Mouse (Mus musculus): ENCODE data around the gene Bet1l. TPM values are rescaled to one million over a fixed set of nuclear protein-coding genes. Genes with fewer than 3 reads are reported as not detected.
A peak's percentile ranks its signal among the peaks of the same experiment; 100 is the strongest.

Gene Bet1l
- polyA plus RNA-seq, 1 experiment from 2014 or later, result 30.7 TPM

DNA sequence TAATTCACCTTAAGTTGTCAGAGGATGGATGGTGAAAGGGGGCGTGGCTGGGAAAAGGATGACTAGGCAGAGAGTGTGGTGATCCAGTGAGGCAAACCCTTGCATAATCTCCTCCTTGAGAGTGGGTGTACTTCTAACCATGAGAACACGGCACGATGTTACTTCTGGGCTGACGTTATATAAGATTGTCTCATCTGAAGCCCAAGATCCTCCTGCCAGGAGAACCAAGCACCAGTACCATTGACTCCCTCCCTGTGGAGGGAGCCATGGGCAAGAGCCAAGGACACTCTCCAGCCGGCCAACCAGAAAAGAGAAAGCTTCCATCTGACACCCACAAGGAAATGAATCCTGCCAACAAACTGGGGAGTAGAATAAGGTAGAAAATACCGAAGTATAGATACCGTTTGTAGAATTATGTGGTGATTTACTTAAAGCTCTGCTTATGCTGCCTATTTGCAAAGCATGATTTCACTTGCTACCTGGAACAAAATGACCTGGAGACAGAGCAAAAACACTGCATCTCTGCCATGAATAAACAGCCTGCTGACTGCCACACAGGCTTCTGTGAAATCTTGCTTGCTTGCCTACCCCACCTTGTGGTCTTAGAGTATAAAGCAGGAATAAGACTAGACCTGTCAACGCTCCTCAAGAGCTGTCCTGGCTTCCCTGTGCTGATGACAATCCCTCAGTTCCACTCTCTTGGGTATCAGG is 29.1 kb downstream of the Bet1l start:
- Histone ChIP-seq H3K4me1 (ENCODE audit: insufficient read depth) (no peaks in the 10 kb centered on the region), H3K4me3 (ENCODE audit: low read depth, low read length) (no peak overlapping the region), H3K4me2 (ENCODE audit: low read depth, low read length) (peak overlapping the region; percentile 36), H3K27me3 (ENCODE audit: insufficient read depth, low read length) (no peaks in the 10 kb centered on the region), H3K36me3 (replicated peaks; ENCODE audit: insufficient read depth, low read length) (no peaks in the 10 kb centered on the region), H3K9me3 (ENCODE audit: low read length) (no peaks in the 10 kb centered on the region), H3K9ac (replicated peaks) (no peak overlapping the region), H3K27ac (ENCODE audit: low read depth) (0 out of 2 replicates have a peak overlapping the region, but pooled peaks have one; percentile 17)
- DNase-seq (peak; percentile 62), ATAC-seq (peak; percentile 87)
- peak; percentile 67 for TF ChIP-seq CTCF (IDR thresholded peaks at IDR 0.05; ENCODE audit: low read depth)
- TF ChIP-seq EP300 (IDR thresholded peaks at IDR 0.05; ENCODE audit: low read depth), result no peak
- 24% methylated on average over 8 of the region's 8 CpGs for WGBS (ENCODE audit: insufficient replicate concordance)

DNA sequence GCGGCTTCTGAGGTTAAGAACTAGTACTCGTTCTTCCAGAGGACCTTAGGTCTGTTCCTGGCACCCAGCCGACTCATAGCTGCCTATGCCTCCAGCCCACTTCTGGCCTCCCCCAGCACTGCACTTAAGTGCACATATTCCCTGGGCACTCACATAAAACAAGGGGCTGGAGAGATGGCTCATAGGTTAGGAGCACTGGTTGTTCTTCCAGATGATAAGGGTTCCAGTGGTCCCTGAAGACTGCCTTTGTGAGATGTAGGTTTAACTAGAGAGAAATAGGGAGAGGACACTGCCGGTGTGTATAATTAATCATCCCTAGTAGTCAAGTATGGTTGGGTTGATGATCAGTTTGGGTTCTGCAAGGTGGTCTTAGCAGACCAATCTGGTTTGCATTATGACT is 34.6 kb downstream of the Bet1l start:
- no peak for TF ChIP-seq CTCF (IDR thresholded peaks at IDR 0.05; ENCODE audit: low read depth)
- TF ChIP-seq EP300 (IDR thresholded peaks at IDR 0.05; ENCODE audit: low read depth), result no peak
- H3K9ac ChIP-seq (replicated peaks), result no peak overlapping the region
- ATAC-seq (no peak), DNase-seq (no peak)
- no peak overlapping the region for H3K4me3 ChIP-seq (ENCODE audit: low read depth, low read length)
- 88% methylated on average over 4 of the region's 4 CpGs for WGBS (ENCODE audit: insufficient replicate concordance)
- H3K36me3 ChIP-seq (replicated peaks; ENCODE audit: insufficient read depth, low read length), result no peaks in the 10 kb centered on the region
- no peaks in the 10 kb centered on the region; the same call in 1 of the 2 replicates for H3K4me1 ChIP-seq (ENCODE audit: insufficient read depth)
- no peaks in the 10 kb centered on the region for H3K9me3 ChIP-seq (ENCODE audit: low read length)
- H3K4me2 ChIP-seq (ENCODE audit: low read depth, low read length), result no peak overlapping the region
- H3K27ac ChIP-seq (ENCODE audit: low read depth), result no peak overlapping the region
- H3K27me3 ChIP-seq (ENCODE audit: insufficient read depth, low read length), result no peaks in the 10 kb centered on the region

DNA sequence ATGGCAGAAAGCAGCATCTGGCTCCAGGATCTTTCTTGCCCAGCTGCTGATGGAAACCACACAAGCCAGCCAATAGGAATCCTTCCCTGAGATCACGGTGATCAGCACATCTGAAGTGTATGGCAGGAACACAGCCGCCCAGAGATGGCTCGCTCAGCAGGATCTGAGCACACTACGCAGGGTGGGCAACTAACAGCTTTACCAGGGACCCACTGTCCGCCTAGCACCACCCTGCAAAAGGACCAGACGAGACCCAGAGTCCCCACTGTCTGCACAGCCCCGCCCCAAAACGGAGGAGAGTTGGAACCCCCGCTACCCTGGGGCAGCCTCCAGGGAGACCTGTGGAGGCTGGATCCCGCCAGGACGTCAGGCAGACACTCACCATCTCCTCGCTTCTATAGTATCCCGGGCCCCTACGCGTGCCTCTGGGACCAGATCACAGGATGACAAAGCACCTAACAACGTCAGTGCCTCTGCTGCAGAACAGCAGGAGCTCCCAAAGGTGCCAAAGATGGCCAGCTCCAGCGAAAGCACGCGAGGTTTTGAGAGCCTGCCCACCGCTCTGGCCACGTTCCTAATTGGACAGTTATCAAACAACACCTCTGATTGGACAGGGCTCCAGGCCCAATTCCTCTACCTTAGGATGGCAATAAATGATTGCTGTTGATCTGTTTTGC is 35.6 kb downstream of the Bet1l start, which contains the start of gene Zfp941:
TSS of gene Zfp941 (minus strand) at position 526 of the 677 bp plus-strand sequence.
- DNase-seq (no peak), ATAC-seq (peak; percentile 91)
- Histone ChIP-seq H3K4me1 (ENCODE audit: insufficient read depth) (no peaks in the 10 kb centered on the region; the same call in 1 of the 2 replicates), H3K36me3 (replicated peaks; ENCODE audit: insufficient read depth, low read length) (no peaks in the 10 kb centered on the region), H3K9ac (replicated peaks) (peak within 1 kb of the TSS; percentile 41), H3K4me3 (ENCODE audit: low read depth, low read length) (peak within 1 kb of the TSS; percentile 47), H3K27me3 (ENCODE audit: insufficient read depth, low read length) (no peaks in the 10 kb centered on the region), H3K27ac (ENCODE audit: low read depth) (no peak within 1 kb of the TSS), H3K4me2 (ENCODE audit: low read depth, low read length) (peak within 1 kb of the TSS; percentile 76), H3K9me3 (ENCODE audit: low read length) (no peaks in the 10 kb centered on the region)
- TF ChIP-seq EP300 (IDR thresholded peaks at IDR 0.05; ENCODE audit: low read depth) (no peak), CTCF (IDR thresholded peaks at IDR 0.05; ENCODE audit: low read depth) (no peak)
- WGBS (ENCODE audit: insufficient replicate concordance), result 5% methylated on average over 21 of the region's 21 CpGs

DNA sequence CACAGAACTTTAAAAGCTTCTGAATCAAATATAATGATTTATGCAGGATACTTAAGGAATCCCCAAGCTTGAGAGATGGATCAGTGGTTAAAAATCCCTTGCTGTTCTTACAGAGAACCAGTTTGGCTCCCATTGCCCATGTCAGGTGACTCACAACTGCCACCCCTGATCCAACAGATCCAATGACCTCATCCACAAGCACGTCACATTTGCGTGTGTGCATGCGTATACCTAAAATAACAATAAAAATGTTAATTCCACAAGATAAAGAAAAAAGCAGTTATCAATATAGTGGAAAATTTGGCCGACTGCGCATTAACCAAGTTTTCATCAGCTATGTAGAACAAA is 36.1 kb downstream of the Bet1l start:
- no peak for ATAC-seq
- TF ChIP-seq EP300 (IDR thresholded peaks at IDR 0.05; ENCODE audit: low read depth) (no peak), CTCF (IDR thresholded peaks at IDR 0.05; ENCODE audit: low read depth) (no peak)
- Histone ChIP-seq H3K27me3 (ENCODE audit: insufficient read depth, low read length) (no peaks in the 10 kb centered on the region), H3K4me3 (ENCODE audit: low read depth, low read length) (no peak overlapping the region), H3K9me3 (ENCODE audit: low read length) (no peaks in the 10 kb centered on the region), H3K9ac (replicated peaks) (no peak overlapping the region), H3K27ac (ENCODE audit: low read depth) (no peak overlapping the region), H3K4me2 (ENCODE audit: low read depth, low read length) (peak overlapping the region; percentile 76), H3K36me3 (replicated peaks; ENCODE audit: insufficient read depth, low read length) (no peaks in the 10 kb centered on the region), H3K4me1 (ENCODE audit: insufficient read depth) (no peaks in the 10 kb centered on the region; the same call in 1 of the 2 replicates)
- WGBS (ENCODE audit: insufficient replicate concordance), result 60% methylated on average over 5 of the region's 5 CpGs
- no peak for DNase-seq

DNA sequence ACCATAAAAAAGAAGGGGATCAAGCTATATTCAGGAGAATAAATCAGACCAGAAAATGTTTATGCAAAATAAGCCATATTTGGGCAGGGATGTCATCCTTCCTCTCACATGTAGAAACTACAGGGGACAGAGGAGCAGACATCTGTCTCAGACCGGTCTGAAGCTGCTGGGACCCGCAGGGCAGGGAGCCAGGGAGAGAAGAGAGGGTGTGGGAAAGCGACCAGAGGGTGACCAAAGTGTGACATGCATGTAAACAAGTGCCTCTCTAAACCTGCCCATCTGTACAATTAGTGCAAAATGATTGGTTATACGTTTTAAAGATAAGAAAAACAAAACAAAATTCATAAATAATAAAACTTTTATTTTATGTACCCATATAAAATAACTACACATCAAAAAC is 37.2 kb downstream of the Bet1l start:
- Histone ChIP-seq H3K9me3 (ENCODE audit: low read length) (no peaks in the 10 kb centered on the region), H3K36me3 (replicated peaks; ENCODE audit: insufficient read depth, low read length) (no peaks in the 10 kb centered on the region), H3K27me3 (ENCODE audit: insufficient read depth, low read length) (no peaks in the 10 kb centered on the region), H3K9ac (replicated peaks) (no peak overlapping the region), H3K4me2 (ENCODE audit: low read depth, low read length) (no peak overlapping the region), H3K4me3 (ENCODE audit: low read depth, low read length) (no peak overlapping the region), H3K4me1 (ENCODE audit: insufficient read depth) (no peaks in the 10 kb centered on the region; the same call in 1 of the 2 replicates), H3K27ac (ENCODE audit: low read depth) (no peak overlapping the region)
- TF ChIP-seq EP300 (IDR thresholded peaks at IDR 0.05; ENCODE audit: low read depth) (no peak), CTCF (IDR thresholded peaks at IDR 0.05; ENCODE audit: low read depth) (no peak)
- DNase-seq (no peak), ATAC-seq (no peak)
- 71% methylated on average over 4 of the region's 4 CpGs for WGBS (ENCODE audit: insufficient replicate concordance)

DNA sequence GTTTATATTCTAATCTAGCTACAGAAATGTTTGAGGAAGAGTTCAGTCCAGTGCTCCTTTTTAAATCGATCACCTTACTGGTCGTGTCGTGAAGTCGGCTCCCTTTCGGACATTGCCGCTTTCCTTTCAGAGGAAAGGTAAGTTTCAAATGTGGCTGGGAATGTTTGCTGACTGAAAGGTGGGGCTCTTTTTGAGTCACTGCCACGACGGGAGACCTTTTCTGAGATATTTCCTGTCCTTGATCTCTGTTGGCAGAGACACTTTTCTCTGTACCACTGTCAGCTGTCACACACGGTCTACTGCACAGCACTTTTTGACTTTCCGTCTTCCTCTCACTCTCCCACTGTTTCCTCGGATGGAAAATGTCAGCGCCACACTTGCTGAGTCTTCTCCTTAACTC is 44.5 kb downstream of the Bet1l start:
- H3K27ac ChIP-seq (ENCODE audit: low read depth), result no peak overlapping the region
- DNase-seq, result no peak
- no peak for ATAC-seq
- no peaks in the 10 kb centered on the region for H3K4me1 ChIP-seq (ENCODE audit: insufficient read depth)
- H3K9ac ChIP-seq (replicated peaks), result no peak overlapping the region
- H3K4me3 ChIP-seq (ENCODE audit: low read depth, low read length), result no peak overlapping the region
- TF ChIP-seq CTCF (IDR thresholded peaks at IDR 0.05; ENCODE audit: low read depth) (no peak), EP300 (IDR thresholded peaks at IDR 0.05; ENCODE audit: low read depth) (no peak)
- 81% methylated on average over 12 of the region's 12 CpGs for WGBS (ENCODE audit: insufficient replicate concordance)
- H3K36me3 ChIP-seq (replicated peaks; ENCODE audit: insufficient read depth, low read length), result no peaks in the 10 kb centered on the region
- no peaks in the 10 kb centered on the region for H3K9me3 ChIP-seq (ENCODE audit: low read length)
- H3K4me2 ChIP-seq (ENCODE audit: low read depth, low read length), result no peak overlapping the region
- H3K27me3 ChIP-seq (ENCODE audit: insufficient read depth, low read length), result no peaks in the 10 kb centered on the region
